Mouse (Mus musculus) C2C12 (cell line): ENCODE data around the gene Scn4b. TPM values are rescaled to one million over a fixed set of nuclear protein-coding genes. Genes with fewer than 3 reads are reported as not detected.

Experiments
- H3K27me3 ChIP-seq: one replicate; pipeline ENCODE4 v1.6.1; 2011; ENCODE audit not compliant: control insufficient read depth, insufficient read depth, insufficient read length
- H3K36me3 ChIP-seq: one replicate; pipeline ENCODE4 v1.6.1; 2011; ENCODE audit not compliant: control insufficient read depth, insufficient read depth
- H3K4me3 ChIP-seq: one replicate; pipeline ENCODE4 v1.5.1; 2011; ENCODE audit warnings: mild to moderate bottlenecking, control low read depth; ENCODE audit not compliant: poor library complexity, insufficient read depth, severe bottlenecking
- H3K79me2 ChIP-seq: one replicate; pipeline ENCODE4 v1.6.1; 2011; ENCODE audit not compliant: control insufficient read depth, insufficient read depth
- H3K79me3 ChIP-seq: one replicate; pipeline ENCODE4 v1.6.1; 2011; ENCODE audit warnings: low read depth, control low read depth
- H3ac ChIP-seq: one replicate; pipeline ENCODE3; 2011; ENCODE audit warnings: low read depth; ENCODE audit not compliant: control insufficient read depth, insufficient read length
- CEBPB ChIP-seq: IDR thresholded peaks from one replicate; pipeline ENCODE4 v1.6.1; 2011; ENCODE audit warnings: low read depth, mild to moderate bottlenecking, control low read depth, moderate library complexity
- CTCF ChIP-seq: IDR thresholded peaks from one replicate; pipeline ENCODE4 v1.5.1; 2011; ENCODE audit not compliant: control insufficient read depth, insufficient read depth, insufficient read length
- FOSL1 ChIP-seq: IDR thresholded peaks from one replicate; pipeline ENCODE4 v1.8.0; 2011; ENCODE audit warnings: mild to moderate bottlenecking, low read length; ENCODE audit not compliant: poor library complexity, insufficient read depth, severe bottlenecking
- MAX ChIP-seq: IDR thresholded peaks from one replicate; pipeline ENCODE4 v1.6.1; 2011; ENCODE audit warnings: mild to moderate bottlenecking, control low read depth
- MYOD1 ChIP-seq: IDR thresholded peaks from one replicate; pipeline ENCODE4 v1.6.1; 2011; ENCODE audit warnings: low read depth; ENCODE audit not compliant: control insufficient read depth, insufficient read length
- MYOG ChIP-seq: IDR thresholded peaks from one replicate; pipeline ENCODE4 v1.6.1; 2011; ENCODE audit not compliant: control insufficient read depth, insufficient read length; ENCODE audit errors: extremely low read depth
- USF1 ChIP-seq: IDR thresholded peaks from one replicate; pipeline ENCODE4 v1.6.1; 2011; ENCODE audit warnings: low read depth, mild to moderate bottlenecking, control low read depth, moderate library complexity
- long read RNA-seq, 2 experiments: library from polyadenylated mRNA; unstranded; transcript quantifications; one replicate each; pipeline ENCODE4 v2.0.0; 2019 to 2020
- polyA plus RNA-seq: library from polyadenylated mRNA; unstranded; fragments of >200 nt; fragmentation: generic; extraction: Trizol; gene quantifications from one replicate; pipeline ENCODE4 v1.2.1, GENCODE M21; 2012; ENCODE audit warnings: missing spikeins

The Scn4b gene
- polyA plus RNA-seq, result 0.01 TPM
- long read RNA-seq, experiment 1, result 0 reads
- long read RNA-seq, experiment 2, result 0 reads

DNA sequence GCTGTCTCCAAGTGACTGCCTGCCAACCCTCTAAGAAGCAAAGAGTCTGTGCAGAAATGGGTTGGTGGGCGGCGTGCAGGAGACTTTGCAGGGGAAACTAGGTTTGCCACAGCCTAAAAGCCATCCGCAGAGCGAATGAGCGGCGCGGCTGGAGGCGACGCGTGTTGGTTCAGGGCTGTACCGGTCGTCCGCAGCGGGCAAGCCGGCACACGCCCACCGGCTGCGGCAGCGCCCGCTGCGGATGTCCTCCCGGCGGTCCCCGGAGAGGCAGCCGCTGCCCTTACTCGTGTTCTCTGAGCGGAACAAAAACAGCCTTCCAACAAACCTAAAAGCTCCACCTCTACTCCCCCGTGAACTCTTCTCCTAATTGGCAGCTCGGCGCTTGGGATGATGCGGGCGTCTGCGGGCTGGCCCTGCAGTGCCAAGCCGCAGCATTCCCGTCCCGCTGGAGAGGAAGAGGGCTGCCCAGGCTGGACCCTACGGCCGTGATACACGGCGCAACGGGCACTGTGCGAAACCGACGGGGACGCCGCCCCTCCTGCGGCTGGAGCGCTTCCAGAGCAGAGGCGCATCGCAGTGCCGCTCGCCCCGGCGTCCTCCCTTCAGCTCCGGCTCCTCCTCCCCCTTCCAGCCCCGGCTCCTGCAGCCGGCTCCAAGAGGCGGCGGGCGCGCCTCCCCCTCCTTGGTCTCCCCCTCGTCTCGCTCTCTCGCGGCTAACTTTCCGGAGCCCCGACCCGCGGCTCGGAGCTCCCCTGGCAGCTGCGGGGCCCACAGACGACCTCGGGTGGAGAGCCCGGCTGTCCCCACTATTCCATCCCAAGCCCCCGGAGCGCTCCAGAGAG, at the start of gene Scn4b:
Gene Scn4b (plus strand): TSS at position 205 of the 842 bp plus-strand sequence.
- Histone ChIP-seq H3K79me2 (no peaks in the 10 kb centered on the region), H3K4me3 (no peak within 1 kb of the TSS), H3ac (no peak within 1 kb of the TSS), H3K36me3 (no peaks in the 10 kb centered on the region), H3K27me3 (peaks cover 86% of the 10 kb centered on the region), H3K79me3 (no peaks in the 10 kb centered on the region)
- no peak for TF ChIP-seq CTCF
- no peak for TF ChIP-seq USF1
- no peak for TF ChIP-seq FOSL1
- TF ChIP-seq MYOG, result no peak
- no peak for TF ChIP-seq MAX
- TF ChIP-seq CEBPB, result no peak
- TF ChIP-seq MYOD1, result no peak

DNA sequence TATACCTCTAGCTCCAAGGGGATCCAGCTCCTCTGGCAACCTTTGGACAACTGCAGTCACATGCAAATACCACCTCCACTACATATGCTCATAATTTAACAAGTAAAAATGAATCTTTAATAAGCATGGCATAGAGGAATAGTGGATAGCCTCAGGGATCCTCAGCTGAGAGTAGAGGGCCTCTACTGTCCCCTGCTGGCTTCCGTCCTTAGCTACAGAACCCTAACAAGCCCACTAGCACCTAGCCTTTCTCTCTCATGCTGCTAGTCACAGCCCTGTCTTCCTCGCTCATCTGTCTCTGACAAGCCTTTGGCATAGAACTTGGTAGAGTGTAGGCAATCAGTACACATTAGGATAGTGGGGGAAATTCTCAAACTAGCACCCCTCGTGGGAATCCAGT, 47.4 kb upstream of the Scn4b start:
- H3K27me3 ChIP-seq, result peaks cover 46% of the 10 kb centered on the region
- no peaks in the 10 kb centered on the region for H3K79me3 ChIP-seq
- TF ChIP-seq CEBPB, result no peak
- TF ChIP-seq MYOG, result no peak
- TF ChIP-seq USF1, result no peak
- no peak for TF ChIP-seq FOSL1
- no peak for TF ChIP-seq MAX
- TF ChIP-seq MYOD1, result no peak
- TF ChIP-seq CTCF, result no peak
- no peak overlapping the region for H3K4me3 ChIP-seq
- no peaks in the 10 kb centered on the region for H3K36me3 ChIP-seq
- no peak overlapping the region for H3ac ChIP-seq
- no peaks in the 10 kb centered on the region for H3K79me2 ChIP-seq

DNA sequence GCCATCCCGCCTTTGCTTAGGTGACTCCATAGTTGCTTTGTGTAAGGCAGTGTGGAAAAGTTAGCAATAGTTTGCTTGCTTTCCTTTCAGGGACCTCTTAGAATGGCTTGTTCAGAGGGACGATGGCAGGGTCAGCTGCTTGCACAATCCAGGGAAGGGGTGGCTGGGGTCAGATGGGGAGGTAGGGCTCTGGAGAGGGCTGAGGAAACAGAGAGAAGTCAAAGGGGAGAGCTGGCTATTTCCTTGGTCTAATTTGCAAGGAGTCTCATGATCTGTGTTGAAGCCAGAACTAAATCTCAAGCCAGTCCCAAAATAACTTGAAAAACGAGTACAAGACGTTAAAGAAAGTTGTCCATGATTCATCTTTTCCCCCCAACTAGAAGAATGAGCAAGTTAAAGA, 45.6 kb upstream of the Scn4b start:
- Histone ChIP-seq H3K36me3 (no peaks in the 10 kb centered on the region), H3K79me3 (no peaks in the 10 kb centered on the region), H3ac (no peak overlapping the region), H3K79me2 (no peaks in the 10 kb centered on the region), H3K27me3 (peaks cover 50% of the 10 kb centered on the region), H3K4me3 (no peak overlapping the region)
- TF ChIP-seq MAX, result no peak
- no peak for TF ChIP-seq MYOD1
- no peak for TF ChIP-seq MYOG
- no peak for TF ChIP-seq USF1
- no peak for TF ChIP-seq FOSL1
- TF ChIP-seq CEBPB, result no peak
- no peak for TF ChIP-seq CTCF

DNA sequence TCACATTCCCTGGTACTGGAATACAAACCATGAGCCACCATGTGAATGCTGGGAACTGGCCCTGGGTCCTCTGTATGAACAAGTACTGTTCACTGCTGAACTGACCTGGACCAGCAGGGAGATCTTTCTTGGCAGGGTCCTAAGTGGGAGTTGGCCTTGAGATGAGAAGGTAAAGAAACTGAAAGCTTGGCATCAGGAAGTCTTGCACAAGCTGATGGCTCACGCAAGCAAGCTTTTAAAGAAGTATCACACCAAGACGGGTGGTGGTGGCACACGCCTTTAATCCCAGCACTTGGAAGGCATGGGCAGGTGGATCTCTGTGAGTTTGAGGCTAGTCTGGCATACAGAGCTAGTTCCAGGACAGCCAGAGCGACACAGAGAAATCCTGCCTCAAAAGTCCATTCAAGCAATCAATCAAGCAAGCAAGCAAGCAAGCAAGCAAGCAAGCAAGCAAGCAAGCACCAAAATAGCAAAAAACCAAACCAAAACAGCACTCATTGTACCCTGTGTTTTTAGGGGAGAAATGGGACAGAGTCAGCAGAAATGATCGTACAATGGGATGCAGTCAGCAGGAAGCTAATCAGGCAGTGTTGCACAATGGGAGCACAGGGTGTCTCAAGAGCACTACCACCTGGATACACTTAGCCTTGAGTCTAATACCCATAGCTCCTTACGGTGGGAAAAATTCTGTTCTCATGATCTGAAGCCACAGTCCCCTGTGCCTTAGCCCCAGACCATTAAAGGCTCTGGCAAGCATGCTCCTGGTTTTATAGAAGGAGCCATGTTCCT, 42.9 kb upstream of the Scn4b start:
- peaks cover 62% of the 10 kb centered on the region for H3K27me3 ChIP-seq
- no peaks in the 10 kb centered on the region for H3K79me3 ChIP-seq
- TF ChIP-seq USF1, result no peak
- TF ChIP-seq CTCF, result no peak
- no peak for TF ChIP-seq MAX
- TF ChIP-seq FOSL1, result no peak
- TF ChIP-seq MYOG, result no peak
- no peak for TF ChIP-seq MYOD1
- TF ChIP-seq CEBPB, result no peak
- H3ac ChIP-seq, result no peak overlapping the region
- H3K4me3 ChIP-seq, result no peak overlapping the region
- H3K79me2 ChIP-seq, result no peaks in the 10 kb centered on the region
- no peaks in the 10 kb centered on the region for H3K36me3 ChIP-seq

DNA sequence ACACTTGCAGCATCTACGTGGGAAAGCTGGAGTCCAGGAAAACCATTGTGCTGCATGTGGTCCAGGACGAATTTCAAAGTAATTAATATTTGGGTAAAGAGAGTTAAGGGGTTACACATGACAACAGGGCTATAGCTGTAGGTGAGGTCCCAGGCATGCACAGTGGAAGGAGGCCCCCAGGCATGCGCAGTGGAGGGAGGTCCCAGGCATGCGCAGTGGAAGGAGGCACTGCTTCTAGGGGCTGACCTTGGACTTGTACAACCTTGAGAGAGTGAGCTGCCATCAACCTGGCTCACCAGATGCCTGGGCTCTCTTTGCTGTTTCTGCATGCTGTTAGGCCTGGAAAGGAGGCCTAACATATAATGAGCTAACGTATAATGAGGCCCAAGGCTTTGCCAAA, 40.3 kb upstream of the Scn4b start:
- Histone ChIP-seq H3K27me3 (peaks cover 56% of the 10 kb centered on the region), H3K36me3 (no peaks in the 10 kb centered on the region), H3K4me3 (no peak overlapping the region), H3ac (no peak overlapping the region), H3K79me3 (no peaks in the 10 kb centered on the region), H3K79me2 (no peaks in the 10 kb centered on the region)
- TF ChIP-seq MAX, result no peak
- TF ChIP-seq MYOD1, result no peak
- TF ChIP-seq USF1, result no peak
- no peak for TF ChIP-seq CTCF
- TF ChIP-seq FOSL1, result no peak
- TF ChIP-seq CEBPB, result no peak
- no peak for TF ChIP-seq MYOG

DNA sequence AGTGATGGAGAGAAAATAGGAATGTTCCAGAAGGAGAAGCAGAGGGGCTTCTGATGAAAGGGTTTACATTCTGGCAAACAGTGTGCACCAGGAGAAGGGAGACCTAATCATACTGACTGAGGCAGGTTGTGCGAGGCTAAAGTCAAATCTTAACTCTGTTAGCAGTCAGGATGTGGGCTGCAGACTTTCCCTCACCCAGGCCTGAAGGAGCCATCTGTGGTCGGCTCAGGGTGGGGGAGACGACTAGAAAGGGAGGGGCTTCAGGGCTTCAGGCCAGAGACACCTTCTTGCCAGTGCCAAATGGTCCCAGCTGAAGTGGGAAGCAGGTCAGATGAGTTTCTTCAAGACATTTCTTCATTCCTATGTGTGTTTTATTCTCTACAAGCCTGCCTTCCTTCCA, 39.8 kb upstream of the Scn4b start:
- no peak for TF ChIP-seq CTCF
- no peak for TF ChIP-seq CEBPB
- TF ChIP-seq MAX, result no peak
- no peak overlapping the region for H3K4me3 ChIP-seq
- H3K27me3 ChIP-seq, result peaks cover 57% of the 10 kb centered on the region

More for the DNA sequence above, 39.8 kb upstream of the Scn4b start:
- H3K79me3 ChIP-seq, result no peaks in the 10 kb centered on the region
- no peaks in the 10 kb centered on the region for H3K79me2 ChIP-seq
- H3ac ChIP-seq, result no peak overlapping the region
- H3K36me3 ChIP-seq, result no peaks in the 10 kb centered on the region
